Comparison of ENCODE assay signal across 8 mouse cellular contexts in the genomic region with DNA sequence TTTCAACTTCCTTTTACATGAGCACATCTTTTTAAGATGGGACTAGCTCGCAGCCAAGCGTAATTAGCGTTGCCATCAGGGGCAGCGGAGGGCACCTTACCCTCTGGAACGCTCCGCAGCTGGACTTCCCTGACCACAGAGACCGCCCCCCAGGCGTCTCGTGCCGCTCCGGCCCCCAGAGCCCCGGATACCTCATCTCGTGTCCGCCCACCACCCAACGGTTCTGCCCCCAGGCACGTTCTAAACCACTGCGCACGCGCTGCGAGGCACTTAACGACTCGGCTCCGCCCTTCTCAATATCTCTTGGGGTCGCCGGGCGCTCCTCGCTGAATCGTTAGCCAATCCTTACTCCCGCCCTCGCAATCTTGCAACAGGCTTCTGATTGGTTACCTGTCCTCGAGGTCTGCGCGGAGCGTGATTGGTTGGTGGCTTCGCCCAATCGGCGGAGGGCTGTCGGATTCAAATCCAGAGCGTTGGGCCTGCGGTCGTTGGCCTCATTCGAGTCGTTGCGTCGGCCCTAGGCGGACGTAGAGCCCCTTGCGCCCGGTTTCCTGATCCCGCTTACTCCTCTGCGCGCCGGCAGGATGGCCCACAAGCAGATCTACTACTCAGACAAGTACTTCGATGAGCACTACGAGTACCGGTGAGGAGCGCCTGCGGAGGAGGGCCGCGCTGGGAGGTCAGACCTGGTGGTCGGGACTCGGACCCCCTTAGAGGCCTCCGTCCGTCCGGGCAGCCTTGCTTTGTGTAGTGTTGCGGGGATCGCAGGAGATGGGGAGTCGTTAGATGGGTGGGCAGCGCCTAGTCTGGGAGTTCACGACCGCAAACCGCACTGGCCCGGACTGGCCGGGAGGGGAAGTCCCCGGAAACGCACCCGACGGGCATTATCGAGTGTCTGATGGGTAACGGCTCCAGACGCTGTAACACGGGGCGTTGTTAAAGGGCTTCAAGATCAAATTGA. TPM values are rescaled to one million over a fixed set of nuclear protein-coding genes. Genes with fewer than 3 reads are reported as not detected.
DNase-seq lines count a peak whose midpoint lies in the region; ATAC-seq and TF ChIP-seq lines count a peak whose summit lies in the region.

Gene Cks2 (plus strand): TSS at position 404 of the 961 bp plus-strand sequence.

- peaks cover 32% of the 10 kb centered on the region for H3K4me1 ChIP-seq in hindbrain, embryonic 10.5 days (replicated peaks)
- H3K4me1 ChIP-seq in lung, postnatal 0 days (ENCODE audit: insufficient read depth, low read depth, low read length): no peaks in the 10 kb centered on the region

- ATAC-seq in frontal cortex, adult (ENCODE audit: low TSS enrichment): peak; percentile 100
- ATAC-seq in lung, postnatal 0 days: peak; percentile 97

- peak; percentile 100 for DNase-seq in MN1 (ENCODE audit: low spot score)
- DNase-seq in cerebellum, adult 9-10 months: peak; percentile 98
- peak; percentile 99 for DNase-seq in hindbrain, embryonic 10.5 days (ENCODE audit: low spot score)
- DNase-seq in layer of hippocampus, adult 9-11 months: peak; percentile 99
- DNase-seq in lung, postnatal 0 days (ENCODE audit: low spot score): peak; percentile 99
- DNase-seq in ovary, postnatal 14 days (ENCODE audit: low spot score): peak; percentile 89
- peak; percentile 98 for DNase-seq in thymus, postnatal 14 days

- H3K9ac ChIP-seq in lung, postnatal 0 days (replicated peaks; ENCODE audit: low read depth): peak within 1 kb of the TSS; percentile 53

- no peaks in the 10 kb centered on the region for H3K9me3 ChIP-seq in hindbrain, embryonic 10.5 days
- no peaks in the 10 kb centered on the region for H3K9me3 ChIP-seq in lung, postnatal 0 days (ENCODE audit: low read length)

- under 1% methylated on average over 83 of the region's 83 CpGs for WGBS in hindbrain, embryonic 10.5 days
- WGBS in lung, postnatal 0 days: under 1% methylated on average over 81 of the region's 83 CpGs

- peak within 1 kb of the TSS; percentile 92 for H3K4me3 ChIP-seq in hindbrain, embryonic 10.5 days
- peak within 1 kb of the TSS; percentile 76 for H3K4me3 ChIP-seq in lung, postnatal 0 days (ENCODE audit: low read depth, low read length)

- H3K4me2 ChIP-seq in lung, postnatal 0 days (replicated peaks; ENCODE audit: low read depth, low read length): peak within 1 kb of the TSS; percentile 93

- 0 out of 2 replicates have a peak, but pooled peaks have one; percentile 6 for TF ChIP-seq CTCF in lung, postnatal 0 days (IDR thresholded peaks at IDR 0.05)

- peak within 1 kb of the TSS; percentile 98 for H3K27ac ChIP-seq in hindbrain, embryonic 10.5 days
- H3K27ac ChIP-seq in lung, postnatal 0 days (ENCODE audit: low read length): peak within 1 kb of the TSS; percentile 54

- no peak for TF ChIP-seq EP300 in lung, postnatal 0 days (IDR thresholded peaks at IDR 0.05)

- no peaks in the 10 kb centered on the region for H3K27me3 ChIP-seq in hindbrain, embryonic 10.5 days (ENCODE audit: insufficient read depth, poor library complexity, severe bottlenecking)
- no peaks in the 10 kb centered on the region for H3K27me3 ChIP-seq in lung, postnatal 0 days (replicated peaks; ENCODE audit: insufficient read depth, low read length)

- peaks cover 7% of the 10 kb centered on the region for H3K36me3 ChIP-seq in hindbrain, embryonic 10.5 days
- no peaks in the 10 kb centered on the region for H3K36me3 ChIP-seq in lung, postnatal 0 days (ENCODE audit: insufficient read depth, low read length)

RNA-seq across cellular contexts. Expression of gene Cks2, which starts in this region (rescaled TPM):
- 329 and 366 TPM in 2 replicates for polyA plus RNA-seq in hindbrain, embryonic 10.5 days (2016; fragmentation: Nextera tagmentation; extraction: Ambion mirVana)
- polyA plus RNA-seq in lung, postnatal 0 days (2015; fragmentation: Nextera tagmentation; extraction: Ambion mirVana): 34.2 and 41.6 TPM in 2 replicates

Comparison
In these comparisons a context has a peak if more than half of its experiments do, and no peak if none do; other contexts are left out.
1. Peak in every context shown above with its lines: DNase-seq, ATAC-seq, H3K4me3 ChIP-seq and H3K27ac ChIP-seq.